Mouse (Mus musculus): ENCODE results near the gene Eno3. TPM values are rescaled to one million over a fixed set of nuclear protein-coding genes. Genes with fewer than 3 reads are reported as not detected.

Gene Eno3
- polyA plus RNA-seq (2015; fragmentation: Nextera tagmentation; extraction: Ambion mirVana), result 13.9 and 16.6 TPM in 2 replicates

- Histone ChIP-seq H3K36me3 (peaks cover 9% of the 10 kb centered on the region; the same call in 1 of the 2 replicates), H3K4me3 (replicated peaks) (peak within 1 kb of the TSS; percentile 73), H3K9ac (peak within 1 kb of the TSS; percentile 47; the same call in 1 of the 2 replicates), H3K27me3 (replicated peaks) (no peaks in the 10 kb centered on the region), H3K27ac (peak within 1 kb of the TSS; percentile 97), H3K9me3 (no peaks in the 10 kb centered on the region), H3K4me1 (peaks cover 37% of the 10 kb centered on the region), H3K4me2 (peak within 1 kb of the TSS; percentile 94)
- no peak for ATAC-seq (ENCODE audit: insufficient read depth, low FRiP score, low read depth)
- 24% methylated on average over 3 of the region's 3 CpGs for WGBS
These were observed at the start of gene Eno3 for GRCm38 (mm10) chr11:70656964-70657363. Gene Eno3 (plus strand): TSS chr11:70657202.

- H3K4me1 ChIP-seq, result no peaks in the 10 kb centered on the region
- peaks cover 59% of the 10 kb centered on the region for H3K36me3 ChIP-seq
- H3K4me2 ChIP-seq, result no peak overlapping the region
- H3K27me3 ChIP-seq (replicated peaks), result no peaks in the 10 kb centered on the region
- H3K27ac ChIP-seq, result no peak overlapping the region
- no peaks in the 10 kb centered on the region for H3K9me3 ChIP-seq
- 84% methylated on average over 9 of the region's 9 CpGs for WGBS
- no peak for ATAC-seq (ENCODE audit: insufficient read depth, low FRiP score, low read depth)
- H3K4me3 ChIP-seq (replicated peaks), result no peak overlapping the region
- H3K9ac ChIP-seq, result no peak overlapping the region
These were observed 49.4 kb upstream of the Eno3 start for GRCm38 (mm10) chr11:70607611-70608010.

DNA sequence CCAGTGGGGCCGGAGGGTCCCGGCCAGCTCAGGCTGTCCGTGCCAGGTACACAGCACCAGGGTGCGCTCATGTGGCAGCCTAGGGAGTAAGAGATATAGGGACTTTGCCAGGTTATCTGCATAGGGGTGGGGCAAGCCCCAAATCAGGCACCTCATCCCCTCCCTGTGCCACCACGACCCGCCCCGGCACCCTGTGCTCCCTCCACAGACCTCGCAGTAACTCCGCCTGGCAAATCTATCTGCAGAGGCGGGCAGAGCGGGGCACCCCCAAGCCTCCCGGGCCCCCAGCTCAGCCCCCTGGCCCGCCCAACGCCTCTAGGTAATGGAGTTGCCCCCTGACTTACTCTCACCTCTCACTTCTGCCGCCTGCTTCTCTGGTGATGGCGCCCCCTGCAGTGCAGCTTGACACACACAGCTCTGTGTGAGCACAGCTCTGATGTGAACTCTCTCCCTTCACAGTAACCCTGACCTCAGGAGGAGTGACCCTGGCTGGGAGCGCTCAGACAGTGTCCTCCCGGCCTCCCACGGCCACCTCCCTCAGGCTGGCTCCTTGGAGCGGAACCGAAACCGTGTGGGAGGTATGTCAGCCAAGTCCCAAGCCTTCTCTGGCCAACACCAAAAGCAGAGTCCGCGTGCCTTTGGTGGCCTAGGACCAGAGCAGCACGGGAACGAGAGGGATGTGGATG is 48.5 kb upstream of the Eno3 start:
- H3K4me3 ChIP-seq (replicated peaks), result no peak overlapping the region
- H3K9ac ChIP-seq, result no peak overlapping the region
- H3K4me2 ChIP-seq, result no peak overlapping the region
- H3K27ac ChIP-seq, result no peak overlapping the region
- H3K9me3 ChIP-seq, result no peaks in the 10 kb centered on the region
- no peaks in the 10 kb centered on the region for H3K27me3 ChIP-seq (replicated peaks)
- ATAC-seq (ENCODE audit: insufficient read depth, low FRiP score, low read depth), result no peak
- H3K36me3 ChIP-seq, result peaks cover 66% of the 10 kb centered on the region
- 91% methylated on average over 26 of the region's 26 CpGs for WGBS
- no peaks in the 10 kb centered on the region for H3K4me1 ChIP-seq

- ATAC-seq (ENCODE audit: insufficient read depth, low FRiP score, low read depth), result no peak
These were observed 46.2 kb upstream of the Eno3 start for GRCm38 (mm10) chr11:70610752-70611151.

GRCm38 (mm10) chr11:70612505-70612904 is 44.5 kb upstream of the Eno3 start:
- WGBS, result 79% methylated on average over 7 of the region's 7 CpGs
- ATAC-seq (ENCODE audit: insufficient read depth, low FRiP score, low read depth), result no peak
- Histone ChIP-seq H3K4me3 (replicated peaks) (no peak overlapping the region), H3K27ac (no peak overlapping the region), H3K4me2 (no peak overlapping the region), H3K36me3 (peaks cover 46% of the 10 kb centered on the region), H3K4me1 (peaks cover 11% of the 10 kb centered on the region), H3K27me3 (replicated peaks) (0 out of 2 replicates have a peak, but pooled peaks cover 3% of the 10 kb centered on the region), H3K9ac (no peak overlapping the region), H3K9me3 (no peaks in the 10 kb centered on the region)

More at GRCm38 (mm10) chr11:70610752-70611151, 46.2 kb upstream of the Eno3 start:
- H3K27ac ChIP-seq, result no peak overlapping the region
- no peak overlapping the region for H3K4me3 ChIP-seq (replicated peaks)
- WGBS, result 82% methylated on average over 4 of the region's 4 CpGs
- peaks cover 11% of the 10 kb centered on the region for H3K4me1 ChIP-seq
- H3K9ac ChIP-seq, result no peak overlapping the region
- H3K9me3 ChIP-seq, result no peaks in the 10 kb centered on the region
- H3K27me3 ChIP-seq (replicated peaks), result no peaks in the 10 kb centered on the region
- no peak overlapping the region for H3K4me2 ChIP-seq
- peaks cover 58% of the 10 kb centered on the region for H3K36me3 ChIP-seq

GRCm38 (mm10) chr11:70615074-70615473 is 41.9 kb upstream of the Eno3 start:
- peaks cover 11% of the 10 kb centered on the region for H3K4me1 ChIP-seq
- H3K27ac ChIP-seq, result peak overlapping the region; percentile 78
- H3K9ac ChIP-seq, result 0 out of 2 replicates have a peak overlapping the region, but pooled peaks have one; percentile 27
- H3K36me3 ChIP-seq, result peaks cover 20% of the 10 kb centered on the region
- no peaks in the 10 kb centered on the region for H3K9me3 ChIP-seq
- ATAC-seq (ENCODE audit: insufficient read depth, low FRiP score, low read depth), result peak; percentile 87
- H3K4me2 ChIP-seq, result peak overlapping the region; percentile 93
- WGBS, result 1% methylated on average over 17 of the region's 17 CpGs
- H3K27me3 ChIP-seq (replicated peaks), result 0 out of 2 replicates have a peak, but pooled peaks cover 3% of the 10 kb centered on the region
- peak overlapping the region; percentile 44 for H3K4me3 ChIP-seq (replicated peaks)

DNA sequence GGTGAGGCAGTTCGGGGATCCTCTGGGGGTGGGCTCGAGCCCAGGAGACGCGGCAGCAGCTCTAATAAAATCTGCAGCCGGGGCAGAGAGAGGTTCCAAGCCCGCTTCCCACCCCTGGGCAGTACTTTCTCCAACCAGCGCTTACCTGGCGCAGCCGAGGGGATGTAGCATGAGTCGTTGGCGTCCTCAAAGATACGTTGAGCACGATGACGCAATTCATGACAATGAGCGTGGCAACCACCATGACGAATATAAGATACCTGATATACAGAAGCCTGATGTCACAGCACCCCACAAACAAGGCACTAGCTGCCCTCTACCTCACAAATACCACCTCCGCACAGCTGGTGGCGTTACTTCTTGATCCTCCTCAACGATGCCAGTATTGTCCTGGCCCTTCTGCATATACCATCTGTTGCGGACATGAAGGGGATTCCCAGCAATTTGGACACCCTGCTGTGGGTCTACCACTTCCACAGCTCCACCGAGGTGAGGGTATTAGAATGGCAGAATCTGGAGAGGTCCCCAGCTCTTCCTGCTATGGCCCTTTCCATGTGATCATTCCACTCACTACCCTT is 41.4 kb upstream of the Eno3 start, which contains the start of gene 4930544D05Rik:
Gene 4930544D05Rik, plus strand, starts transcription at position 333 of the 578 bp plus-strand sequence.
- Histone ChIP-seq H3K27ac (peak within 1 kb of the TSS; percentile 78), H3K9me3 (no peaks in the 10 kb centered on the region), H3K4me2 (peak within 1 kb of the TSS; percentile 93), H3K4me3 (replicated peaks) (peak within 1 kb of the TSS; percentile 44), H3K4me1 (peaks cover 11% of the 10 kb centered on the region), H3K36me3 (peaks cover 15% of the 10 kb centered on the region), H3K27me3 (replicated peaks) (0 out of 2 replicates have a peak, but pooled peaks cover 3% of the 10 kb centered on the region), H3K9ac (0 out of 2 replicates have a peak within 1 kb of the TSS, but pooled peaks have one; percentile 27)
- 15% methylated on average over 21 of the region's 21 CpGs for WGBS
- no peak for ATAC-seq (ENCODE audit: insufficient read depth, low FRiP score, low read depth)

GRCm38 (mm10) chr11:70619101-70619500 is 37.9 kb upstream of the Eno3 start, which contains the start of gene Chrne:
Gene Chrne (minus strand): TSS chr11:70619216.
- peaks cover 11% of the 10 kb centered on the region for H3K4me1 ChIP-seq
- no peak within 1 kb of the TSS for H3K9ac ChIP-seq
- no peak within 1 kb of the TSS for H3K27ac ChIP-seq
- H3K36me3 ChIP-seq, result no peaks in the 10 kb centered on the region
- H3K4me2 ChIP-seq, result no peak within 1 kb of the TSS
- no peak within 1 kb of the TSS for H3K4me3 ChIP-seq (replicated peaks)
- no peak for ATAC-seq (ENCODE audit: insufficient read depth, low FRiP score, low read depth)
- H3K27me3 ChIP-seq (replicated peaks), result 0 out of 2 replicates have a peak, but pooled peaks cover 3% of the 10 kb centered on the region
- WGBS, result 47% methylated on average over 1 of the region's 1 CpGs
- no peaks in the 10 kb centered on the region for H3K9me3 ChIP-seq

GRCm38 (mm10) chr11:70621972-70622814 is 34.8 kb upstream of the Eno3 start:
- Histone ChIP-seq H3K4me3 (replicated peaks) (no peak overlapping the region), H3K9ac (no peak overlapping the region), H3K27ac (no peak overlapping the region), H3K9me3 (no peaks in the 10 kb centered on the region), H3K4me2 (no peak overlapping the region), H3K27me3 (replicated peaks) (no peaks in the 10 kb centered on the region), H3K4me1 (no peaks in the 10 kb centered on the region; the same call in 1 of the 2 replicates), H3K36me3 (no peaks in the 10 kb centered on the region)
- WGBS, result 36% methylated on average over 7 of the region's 7 CpGs
- ATAC-seq (ENCODE audit: insufficient read depth, low FRiP score, low read depth), result no peak; the same call in 1 of the 2 replicates

DNA sequence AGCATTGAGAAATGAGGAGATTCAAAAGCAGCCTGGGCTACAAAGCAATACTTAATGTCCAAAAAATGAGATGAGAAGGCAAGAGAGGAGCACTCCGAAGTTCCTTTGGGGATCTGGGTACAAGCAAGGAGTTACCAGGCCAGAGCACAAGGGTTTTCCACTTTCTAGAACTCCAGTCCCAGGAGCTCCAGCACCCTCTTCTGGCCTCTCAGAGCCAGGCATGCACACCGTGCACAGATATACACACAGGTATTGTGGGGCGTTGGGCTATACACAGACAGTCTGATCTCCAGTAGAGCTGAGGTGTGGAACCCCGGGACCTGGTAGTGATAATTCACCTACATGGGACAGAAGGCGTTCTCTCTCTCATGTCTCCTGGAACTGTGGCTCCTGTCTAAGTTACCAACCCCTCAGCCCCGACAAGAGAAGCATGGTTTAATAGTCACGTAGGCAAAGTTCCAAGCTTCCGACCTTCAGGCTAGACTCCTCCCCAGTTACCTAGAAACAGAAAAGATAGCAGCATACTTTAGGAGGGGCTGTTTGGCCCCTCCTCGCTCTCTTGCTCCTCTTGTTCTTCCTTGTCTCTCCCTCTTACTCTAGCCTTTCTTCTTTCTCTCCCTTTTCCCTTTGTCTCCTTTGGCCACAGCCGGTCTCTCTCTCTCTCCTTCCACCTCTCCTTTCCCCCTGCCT is 33.8 kb upstream of the Eno3 start:
- ATAC-seq (ENCODE audit: insufficient read depth, low FRiP score, low read depth), result peak; percentile 16; the same call in 1 of the 2 replicates

DNA sequence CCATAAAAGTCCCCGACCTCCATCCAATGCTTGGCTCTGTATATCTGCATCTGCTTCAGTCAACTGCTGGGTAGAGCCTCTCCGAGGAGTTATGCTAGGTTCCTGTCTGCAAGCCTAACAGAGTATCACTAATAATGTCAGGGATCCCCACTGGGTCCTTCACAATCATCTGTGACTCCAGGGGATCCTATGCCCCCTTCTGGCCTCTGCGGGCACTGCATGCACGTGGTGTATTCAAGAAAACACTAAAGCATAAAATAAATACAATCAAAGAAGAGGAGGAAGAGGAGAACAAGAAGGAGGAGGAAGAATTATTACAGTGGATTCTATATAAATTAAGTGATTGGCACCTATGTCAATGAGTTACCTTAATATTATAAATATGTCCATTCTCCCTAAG is 31.5 kb upstream of the Eno3 start:
- H3K9me3 ChIP-seq, result no peaks in the 10 kb centered on the region
- H3K4me2 ChIP-seq, result no peak overlapping the region
- no peak for ATAC-seq (ENCODE audit: insufficient read depth, low FRiP score, low read depth)
- H3K4me1 ChIP-seq, result no peaks in the 10 kb centered on the region; the same call in 1 of the 2 replicates
- 48% methylated on average over 4 of the region's 4 CpGs for WGBS
- H3K4me3 ChIP-seq (replicated peaks), result no peak overlapping the region
- H3K36me3 ChIP-seq, result no peaks in the 10 kb centered on the region
- H3K9ac ChIP-seq, result no peak overlapping the region
- no peaks in the 10 kb centered on the region for H3K27me3 ChIP-seq (replicated peaks)
- no peak overlapping the region for H3K27ac ChIP-seq

More for the DNA sequence above, 33.8 kb upstream of the Eno3 start:
- Histone ChIP-seq H3K4me1 (no peaks in the 10 kb centered on the region; the same call in 1 of the 2 replicates), H3K4me3 (replicated peaks) (no peak overlapping the region), H3K9me3 (no peaks in the 10 kb centered on the region), H3K9ac (no peak overlapping the region), H3K4me2 (no peak overlapping the region), H3K27ac (no peak overlapping the region), H3K36me3 (no peaks in the 10 kb centered on the region), H3K27me3 (replicated peaks) (no peaks in the 10 kb centered on the region)
- WGBS, result 75% methylated on average over 10 of the region's 10 CpGs

All from stomach, embryonic 15.5 days (tissue).